Comparison of ENCODE assay signal across 9 mouse cellular contexts in the genomic region with DNA sequence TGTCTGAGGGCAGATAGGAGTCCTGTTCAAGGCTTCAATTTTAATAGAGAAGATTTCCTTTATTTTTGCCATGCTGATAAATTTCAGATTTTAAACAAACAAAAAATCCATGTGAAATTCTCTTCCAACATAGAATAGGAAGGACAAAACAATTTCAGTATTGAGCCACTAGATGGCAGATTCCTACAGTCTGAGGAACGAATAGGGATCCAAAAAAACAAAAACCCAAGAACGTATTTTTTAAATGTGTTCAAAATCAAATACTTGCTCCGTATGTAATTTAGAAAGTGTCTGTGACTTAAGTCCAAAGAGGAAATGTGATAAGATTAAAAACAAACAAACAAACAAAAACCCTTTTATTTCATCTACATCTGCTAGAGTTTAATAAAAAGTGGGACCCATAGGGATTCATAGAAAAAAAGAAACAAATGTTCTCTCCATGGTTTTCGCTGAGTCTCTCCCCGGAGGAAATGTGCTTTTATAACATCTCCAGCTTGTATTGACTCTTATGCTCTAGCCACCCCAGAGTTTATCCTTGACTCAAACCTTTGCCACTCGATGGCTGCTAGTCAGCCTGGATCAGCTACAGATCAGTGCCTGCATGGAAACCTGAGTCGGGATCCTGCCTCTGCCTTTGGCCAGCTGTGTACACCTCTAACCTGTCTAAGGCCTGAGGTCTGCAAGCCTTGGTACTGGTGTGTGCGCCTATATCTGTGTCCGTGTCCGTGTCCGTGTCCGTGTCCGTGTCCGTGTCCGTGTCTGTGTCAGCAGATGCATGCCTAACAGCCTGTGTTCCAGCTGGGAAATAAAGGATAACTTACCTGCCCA.
DNase-seq lines count a peak whose midpoint lies in the region; ATAC-seq lines count a peak whose summit lies in the region.
"Had no signal": no experiment of that assay in that cellular context is flagged by ENCODE, and none has a peak within 500 bp of the region (broad histone marks: within the 10 kb centered on the region; RNA-seq: fewer than 3 reads in every experiment).

No protein-coding gene starts in this region.

- H3K4me1 ChIP-seq in hindbrain, embryonic 11.5 days (replicated peaks; ENCODE audit: control insufficient read depth, insufficient read depth, low read length), result no peaks in the 10 kb centered on the region
- H3K4me1 ChIP-seq in liver, embryonic 16.5 days (ENCODE audit: control insufficient read depth, low read depth, low read length), result no peaks in the 10 kb centered on the region

- no peak overlapping the region for H3K4me2 ChIP-seq in hindbrain, embryonic 11.5 days (replicated peaks; ENCODE audit: low read depth, low read length)
- 0 out of 2 replicates have a peak overlapping the region, but pooled peaks have one; percentile 4 for H3K4me2 ChIP-seq in liver, embryonic 16.5 days (ENCODE audit: low read depth, low read length)
- H3K4me2 ChIP-seq: liver, embryonic 15.5 days had no signal

- H3K36me3 ChIP-seq in hindbrain, embryonic 11.5 days (ENCODE audit: control insufficient read depth, insufficient read depth, low read length), result no peaks in the 10 kb centered on the region
- no peaks in the 10 kb centered on the region for H3K36me3 ChIP-seq in liver, embryonic 16.5 days (ENCODE audit: control insufficient read depth, insufficient read depth)
- H3K36me3 ChIP-seq in splenic B cell, adult 2 months (ENCODE audit: control insufficient read depth, insufficient read depth, low read length, poor library complexity, severe bottlenecking), result no peaks in the 10 kb centered on the region
- H3K36me3 ChIP-seq: liver, embryonic 15.5 days had no signal

- no peak overlapping the region for H3K9ac ChIP-seq in hindbrain, embryonic 11.5 days (ENCODE audit: low read depth, low read length)
- no peak overlapping the region for H3K9ac ChIP-seq in liver, embryonic 16.5 days (ENCODE audit: low read depth, low read length)
- H3K9ac ChIP-seq: liver, embryonic 15.5 days had no signal

- 65% methylated on average over 15 of the region's 15 CpGs for WGBS in hindbrain, embryonic 11.5 days
- 53% methylated on average over 15 of the region's 15 CpGs for WGBS in liver, embryonic 16.5 days (ENCODE audit: insufficient replicate concordance)

- ATAC-seq in common myeloid progenitor, adult 5-6 weeks (replicated peaks; ENCODE audit: low read depth, poor library complexity, severe bottlenecking), result peak; percentile 73; the same call in 1 of the 2 replicates
- ATAC-seq in hindbrain, embryonic 11.5 days (ENCODE audit: low FRiP score), result peak; percentile 23
- ATAC-seq in liver, embryonic 16.5 days (ENCODE audit: low read depth), result no peak

- no peaks in the 10 kb centered on the region for H3K27me3 ChIP-seq in hindbrain, embryonic 11.5 days (ENCODE audit: control insufficient read depth, insufficient read depth, low read length)
- no peaks in the 10 kb centered on the region for H3K27me3 ChIP-seq in liver, embryonic 16.5 days (ENCODE audit: control insufficient read depth, insufficient read depth, low read depth, low read length)
- no peaks in the 10 kb centered on the region for H3K27me3 ChIP-seq in splenic B cell, adult 2 months (ENCODE audit: control insufficient read depth, insufficient read depth, low read length, poor library complexity, severe bottlenecking)
- H3K27me3 ChIP-seq: liver, embryonic 15.5 days had no signal

- DNase-seq in cerebellum, adult 9-10 months, result peak; percentile 68
- no peak for DNase-seq in cerebellum, postnatal 4 days (ENCODE audit: low spot score in 2 of 2)
- DNase-seq in A20 (ENCODE audit: low read depth, low spot score), result peak; percentile 59
- peak; percentile 54 for DNase-seq in hindbrain, embryonic 11.5 days (ENCODE audit: low spot score)
- peak; percentile 70 for DNase-seq in splenic B cell, adult 2 months (ENCODE audit: low read depth, low spot score)
- DNase-seq in spleen, adult 18-20 months, result no peak

- no peak overlapping the region for H3K4me3 ChIP-seq in hindbrain, embryonic 11.5 days (ENCODE audit: low read depth, low read length)
- H3K4me3 ChIP-seq in liver, embryonic 16.5 days (ENCODE audit: low read depth, low read length), result no peak overlapping the region
- H3K4me3 ChIP-seq: liver, embryonic 15.5 days had no signal

- H3K9me3 ChIP-seq in hindbrain, embryonic 11.5 days (ENCODE audit: control insufficient read depth, low read length), result no peaks in the 10 kb centered on the region
- H3K9me3 ChIP-seq in liver, embryonic 16.5 days (replicated peaks; ENCODE audit: control insufficient read depth, low read length), result no peaks in the 10 kb centered on the region
- H3K9me3 ChIP-seq: liver, embryonic 15.5 days had no signal

- no peak overlapping the region for H3K27ac ChIP-seq in hindbrain, embryonic 11.5 days (ENCODE audit: low read depth, low read length)
- no peak overlapping the region for H3K27ac ChIP-seq in liver, embryonic 16.5 days (ENCODE audit: low read length)
- H3K27ac ChIP-seq: liver, embryonic 15.5 days had no signal

Comparison
In these comparisons a context has a peak if more than half of its experiments do, and no peak if none do; other contexts are left out.
1. DNase-seq: peak in cerebellum, adult 9-10 months (single experiment), A20 (single experiment), hindbrain, embryonic 11.5 days (single experiment) and splenic B cell, adult 2 months (single experiment); none in cerebellum, postnatal 4 days (0 of 2) and spleen, adult 18-20 months (0 of 2).